Mouse (Mus musculus) layer of hippocampus, postnatal 10 days (tissue): ENCODE results near the gene Gigyf2. TPM values are rescaled to one million over a fixed set of nuclear protein-coding genes. Genes with fewer than 3 reads are reported as not detected.
A peak's percentile ranks its signal among the peaks of the same experiment; 100 is the strongest.
"Not testable (repeated sequence)": the region's sequence is repeated elsewhere in the genome, so short reads cannot be mapped to it uniquely, and the experiment has no call there.

ENCODE experiments used
- DNase-seq, 2 experiments: peaks; one replicate each; pipeline ENCODE4 v3.0.0; 2021; ENCODE audit warnings: low spot score in 2 of 2
- total RNA-seq, 2 experiments: library from RNA; stranded (reverse); gene quantifications; 2 replicates each; pipeline ENCODE4 v1.2.3; 2021

Gigyf2 gene
- total RNA-seq, 2 experiments from 2014 or later, result 83.0 to 91.2 TPM

DNA sequence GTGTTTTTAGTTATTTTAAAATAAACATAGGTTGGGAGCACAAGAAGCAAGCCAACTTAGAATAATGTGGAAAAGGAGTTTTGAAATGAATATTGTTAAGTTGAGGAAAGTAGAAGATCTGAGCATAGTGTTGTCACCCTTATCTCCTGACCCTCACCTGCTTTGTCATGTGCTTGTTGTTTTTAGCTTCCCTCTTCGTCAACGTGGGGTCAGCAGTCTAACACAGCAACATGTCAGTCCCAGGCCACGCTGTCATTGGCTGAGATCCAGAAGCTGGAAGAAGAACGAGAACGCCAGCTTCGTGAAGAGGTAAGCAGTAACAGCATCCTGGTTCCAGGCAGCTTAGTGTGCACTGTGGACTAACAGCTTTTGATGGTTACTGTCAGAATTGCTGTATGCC, 109.8 kb downstream of the Gigyf2 start:
- no peak for DNase-seq

DNA sequence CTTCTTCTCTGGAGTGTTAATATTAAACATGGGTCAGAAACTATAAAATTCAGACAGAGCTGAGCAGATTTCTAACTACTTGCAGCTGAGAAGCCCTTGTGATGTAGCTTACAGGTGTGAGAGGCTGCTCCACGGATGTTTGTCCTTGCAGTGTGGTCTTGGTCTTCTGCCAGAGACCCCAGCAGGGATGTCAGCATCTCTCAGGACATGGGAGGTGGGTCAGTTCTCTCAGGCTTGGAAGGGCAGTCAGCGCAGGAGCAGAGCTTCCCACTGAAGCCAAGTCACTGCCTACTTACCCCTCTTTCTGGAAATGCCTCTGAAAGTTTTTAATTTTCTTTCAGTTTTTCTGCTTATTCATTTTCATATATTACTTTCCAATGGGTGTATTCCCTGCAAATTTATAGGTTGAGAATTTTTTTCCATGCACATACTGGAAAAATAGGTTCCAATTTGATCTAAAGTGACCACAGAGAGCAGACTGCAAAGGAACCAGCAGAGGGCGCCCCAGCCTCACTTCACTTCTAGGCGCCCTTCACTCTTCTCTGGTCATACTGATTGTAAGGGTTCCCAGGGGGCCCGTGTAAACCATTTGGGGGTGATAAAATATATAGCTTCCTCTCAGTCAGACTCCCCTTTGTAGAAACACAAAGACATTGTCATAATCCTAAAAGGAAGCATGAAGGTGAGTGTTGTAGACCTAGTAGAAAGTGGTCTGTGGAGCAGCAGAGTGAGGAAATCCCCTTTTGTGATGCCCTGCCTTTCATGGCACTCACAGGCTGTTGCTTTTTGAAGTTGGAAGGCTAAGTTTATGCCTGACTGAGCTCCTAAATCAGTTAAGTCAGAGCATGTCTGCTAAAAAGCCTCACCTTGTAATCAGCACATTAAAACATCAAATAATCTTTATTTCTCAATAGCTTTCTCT, 120.6 kb downstream of the Gigyf2 start:
- peak; percentile 78 to 82 for DNase-seq

DNA sequence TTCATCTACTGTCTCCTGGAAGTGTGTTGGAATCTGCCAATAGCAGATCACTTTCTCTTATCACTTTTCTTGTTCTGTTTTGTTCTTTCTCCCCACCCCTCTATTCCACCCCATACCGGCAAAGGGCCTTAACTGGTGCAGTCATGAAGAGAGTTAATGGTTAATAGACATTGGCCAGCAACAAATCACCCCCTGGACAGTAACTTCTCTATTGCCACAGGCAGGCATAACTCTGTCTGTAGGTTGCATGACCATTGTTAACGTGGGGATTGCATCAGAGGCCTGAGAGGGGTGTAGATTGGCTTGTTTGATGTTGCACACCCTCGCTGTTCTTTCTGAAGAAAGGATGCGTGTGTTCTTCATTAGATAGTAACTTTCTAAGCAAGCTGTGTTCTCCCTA, 122.6 kb downstream of the Gigyf2 start:
- no peak for DNase-seq

DNA sequence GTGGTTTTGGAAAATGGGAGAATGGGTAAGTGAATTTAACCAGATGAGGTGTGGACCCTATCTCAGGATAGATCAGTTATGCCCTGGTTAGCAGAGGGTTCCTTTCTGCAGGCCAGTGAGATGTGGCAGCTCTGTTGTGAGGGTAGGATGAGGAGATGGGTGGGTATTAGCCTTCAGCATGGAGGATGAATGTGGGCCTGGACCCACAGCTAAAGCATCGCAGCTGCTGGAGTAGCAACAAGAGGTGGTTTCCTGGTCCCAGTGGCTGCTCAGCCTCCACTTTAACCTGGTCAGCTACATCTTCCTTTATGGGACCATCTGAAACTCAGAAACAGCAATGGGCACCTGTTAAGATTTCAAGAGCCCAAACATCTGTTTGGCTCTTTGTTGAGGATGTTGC, 129.6 kb downstream of the Gigyf2 start:
- no peak for DNase-seq

DNA sequence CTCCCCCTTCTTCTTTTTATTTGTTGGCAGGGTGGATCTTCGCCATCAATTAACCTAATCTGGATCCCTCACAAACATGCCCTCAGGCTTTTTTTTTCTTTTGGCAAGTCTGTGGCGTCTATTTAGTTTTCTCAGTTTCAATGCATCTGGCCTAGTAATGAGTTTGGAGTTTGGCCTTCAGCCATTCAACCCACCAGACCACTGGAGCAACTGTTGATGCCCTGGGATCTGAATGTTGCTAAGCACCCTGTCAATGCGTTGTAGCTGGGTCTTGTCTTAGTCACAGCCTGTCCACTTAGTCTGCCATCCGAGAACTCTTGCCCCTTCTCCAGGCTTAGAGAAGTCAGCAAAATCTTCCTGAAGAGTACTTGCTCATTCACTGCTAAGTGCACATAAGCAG, 131.2 kb downstream of the Gigyf2 start:
- no peak for DNase-seq

DNA sequence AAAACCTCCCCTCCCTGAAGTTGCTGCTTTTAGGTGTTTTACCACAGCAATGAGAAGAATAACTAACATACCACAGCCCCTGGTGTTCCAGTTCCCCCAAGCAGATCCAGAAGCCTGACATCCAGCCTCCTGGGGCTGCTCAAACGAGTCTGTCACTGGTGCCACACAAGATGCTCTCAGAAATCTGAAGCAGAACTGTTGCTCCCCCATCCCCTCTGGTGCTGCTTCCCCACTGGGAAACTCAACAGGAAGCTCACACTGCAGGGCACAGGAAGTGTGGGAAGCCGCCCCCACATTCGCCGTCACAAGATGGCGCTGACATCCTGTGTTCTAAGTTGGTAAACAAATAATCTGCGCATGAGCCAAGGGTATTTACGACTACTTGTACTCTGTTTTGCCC, 133.1 kb downstream of the Gigyf2 start:
- DNase-seq, result not testable (repeated sequence)

DNA sequence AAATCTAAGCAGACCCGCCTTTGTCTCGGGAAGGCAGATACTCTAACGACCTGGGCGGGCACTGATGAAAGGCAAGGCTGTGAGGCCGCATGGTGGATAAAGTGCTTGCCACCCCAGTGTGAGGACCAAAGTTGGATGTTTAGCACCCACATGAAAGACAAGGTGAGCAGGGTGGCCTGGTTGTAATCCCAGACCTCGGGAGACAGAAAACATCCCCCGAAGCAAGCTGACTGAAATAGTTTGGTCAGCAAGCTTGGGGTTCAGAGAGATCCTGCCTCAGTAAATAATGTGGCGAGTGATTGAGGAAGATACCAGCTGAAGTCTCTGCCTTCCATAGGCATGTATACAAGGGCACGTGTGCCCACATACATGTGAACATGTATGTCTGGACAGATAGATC, 140.7 kb downstream of the Gigyf2 start:
- no peak for DNase-seq

DNA sequence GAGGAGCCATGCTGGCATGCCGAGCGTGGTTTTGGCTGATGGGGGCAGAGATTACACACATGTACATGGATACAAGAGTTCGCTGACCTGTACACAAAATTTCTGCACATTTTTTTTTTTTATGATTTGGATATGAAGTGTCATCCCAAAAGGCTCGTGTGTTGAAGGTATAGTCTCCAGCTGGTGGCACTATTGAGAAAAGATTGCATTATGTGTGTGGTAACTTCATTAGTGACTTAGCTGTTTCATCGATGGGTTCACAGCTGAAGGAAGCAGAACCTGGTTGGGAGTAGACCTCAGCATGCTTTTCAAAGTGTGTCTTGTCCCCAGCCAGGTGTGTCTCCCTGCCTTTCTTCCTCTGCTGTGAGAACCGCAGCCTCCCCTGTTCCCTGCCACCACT, 141.5 kb downstream of the Gigyf2 start:
- no peak for DNase-seq

DNA sequence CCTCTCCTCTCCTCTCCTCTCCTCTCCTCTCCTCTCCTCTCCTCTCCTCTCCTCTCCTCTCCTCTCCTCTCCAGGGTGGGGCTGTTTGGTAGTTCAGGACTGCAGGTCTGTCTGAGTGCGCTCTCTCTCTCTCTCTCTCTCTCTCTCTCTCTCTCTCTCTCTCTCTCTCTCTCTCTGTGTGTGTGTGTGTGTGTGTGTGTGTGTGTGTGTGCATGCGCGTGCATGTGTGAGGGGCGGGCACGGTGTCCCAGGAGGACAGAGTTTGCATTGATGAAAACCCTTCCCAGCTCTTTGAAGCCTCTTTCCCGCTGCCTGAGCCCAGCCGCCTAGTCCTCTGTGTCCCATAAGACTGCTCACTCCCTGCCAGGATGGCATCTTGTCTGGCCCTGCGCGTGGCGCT, 143.2 kb downstream of the Gigyf2 start, which contains the start of gene Snorc:
Snorc (plus strand) TSS at position 301 of the 400 bp plus-strand sequence.
- DNase-seq, result not testable (repeated sequence)

DNA sequence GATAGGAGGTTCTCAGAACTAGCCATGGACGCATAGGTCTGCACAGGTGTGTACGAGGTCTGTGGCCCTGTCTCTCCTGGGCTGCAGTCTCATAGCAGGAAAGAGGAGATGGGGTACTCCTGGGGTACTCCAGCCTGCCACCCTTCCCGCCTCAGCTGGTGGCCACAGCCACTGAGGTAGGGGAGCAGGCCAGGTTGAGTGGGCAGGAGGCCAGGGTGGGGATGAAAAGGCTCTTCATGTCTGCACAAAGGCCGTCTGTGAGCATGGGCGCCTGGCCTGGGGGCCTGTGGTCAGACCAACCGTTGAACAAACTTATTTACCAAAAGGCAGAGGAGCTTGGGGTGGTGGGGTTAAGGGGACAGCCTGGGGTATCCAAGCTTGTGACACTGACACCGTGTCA, 145.1 kb downstream of the Gigyf2 start:
- peak; percentile 41 to 57 for DNase-seq

DNA sequence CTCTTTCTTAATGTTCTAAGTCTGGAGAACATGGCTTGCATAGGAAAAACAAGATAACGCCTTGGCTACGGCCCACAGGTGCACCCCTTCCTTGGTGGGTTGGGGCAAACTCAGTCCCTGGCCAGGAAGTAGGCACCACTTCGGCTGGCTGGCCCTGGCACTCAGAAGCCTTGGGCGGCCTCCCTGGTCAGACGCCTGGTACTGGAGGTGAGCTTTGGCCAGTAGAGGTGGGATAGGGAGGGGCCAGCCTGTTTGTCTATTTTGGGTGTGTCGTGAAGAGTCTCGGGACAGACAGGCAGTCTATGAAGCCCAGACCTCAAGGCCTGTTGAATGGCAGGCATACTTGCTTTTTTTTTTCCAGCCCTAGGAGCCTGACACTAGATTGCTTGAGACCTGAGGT, 145.8 kb downstream of the Gigyf2 start:
- no peak for DNase-seq

DNA sequence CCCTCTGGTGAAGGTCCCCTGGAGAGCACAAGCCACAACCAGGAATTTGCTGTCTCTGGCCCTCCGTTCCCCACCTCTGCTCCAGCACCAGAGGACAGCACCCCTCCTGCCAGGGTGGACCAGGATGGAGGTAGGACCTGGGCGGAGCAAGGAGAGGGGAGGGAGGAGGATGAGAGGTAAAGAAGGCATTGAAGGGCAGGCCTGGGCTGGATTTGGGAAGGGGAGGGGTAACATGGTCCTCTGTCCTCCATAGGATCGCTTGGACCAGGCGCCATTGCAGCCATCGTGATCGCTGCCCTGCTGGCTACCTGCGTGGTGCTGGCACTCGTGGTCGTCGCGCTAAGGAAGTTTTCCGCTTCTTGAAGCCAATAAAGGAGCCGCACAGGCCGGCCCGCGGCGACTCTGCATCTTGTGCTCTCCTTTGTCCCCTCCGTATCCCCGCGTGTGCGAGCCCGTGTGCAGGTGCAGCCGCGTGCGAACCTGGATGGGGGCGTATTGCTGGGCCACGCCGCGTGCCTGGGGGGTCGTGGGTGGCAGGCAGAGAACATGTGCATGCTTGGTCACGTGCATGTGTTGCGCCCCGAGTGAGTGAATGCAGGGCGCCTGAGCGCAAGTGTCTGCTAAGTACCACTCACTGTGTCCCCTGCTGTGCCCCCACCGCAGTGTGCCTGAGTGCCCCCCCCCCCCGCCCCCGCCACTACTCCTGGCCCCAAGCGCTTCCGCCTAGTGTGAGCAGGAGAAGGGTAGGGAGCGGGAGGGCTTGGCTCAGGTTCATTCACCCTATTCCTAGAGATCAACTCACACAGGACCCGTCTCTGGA, 148.5 kb downstream of the Gigyf2 start:
- peak; percentile 46 to 56 for DNase-seq

DNA sequence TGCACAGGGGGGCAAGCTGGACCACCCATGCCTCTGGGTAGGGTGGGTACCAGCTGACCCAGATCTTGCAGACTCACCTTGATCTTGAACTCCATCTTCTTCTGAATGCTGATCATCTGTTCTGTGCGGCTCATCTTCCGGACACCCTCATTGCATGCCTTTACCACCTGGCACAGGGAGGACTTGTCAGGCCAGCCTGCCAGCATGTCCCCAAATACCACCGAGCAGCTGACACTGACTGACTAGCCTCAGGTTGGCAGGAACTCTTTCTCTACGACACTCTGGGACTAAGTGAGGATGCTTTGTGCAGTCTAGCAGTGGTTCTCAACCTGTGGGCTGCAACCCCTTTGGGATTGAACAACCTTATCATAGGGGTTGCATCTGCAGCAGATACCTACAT, 155.7 kb downstream of the Gigyf2 start:
- DNase-seq, result no peak

DNA sequence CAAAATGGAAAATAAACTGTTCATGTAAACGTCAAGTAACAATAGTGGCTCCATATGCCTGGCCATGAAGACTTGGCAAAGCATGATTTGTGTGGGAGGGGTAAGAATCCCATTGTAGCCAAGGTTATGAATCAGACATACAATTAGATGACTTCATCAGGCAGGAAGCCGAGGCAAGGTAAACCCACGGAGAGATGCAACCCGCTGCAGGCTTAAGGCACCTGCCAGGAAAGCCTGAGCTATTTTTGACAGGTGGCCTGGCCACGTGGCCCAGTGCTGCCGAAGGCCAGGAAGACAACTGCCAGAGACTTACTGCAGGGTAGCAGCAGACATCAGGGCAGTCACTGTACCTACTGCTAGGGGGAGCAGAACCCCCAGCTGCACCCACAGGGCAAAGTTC, 159.6 kb downstream of the Gigyf2 start:
- DNase-seq, result no peak

DNA sequence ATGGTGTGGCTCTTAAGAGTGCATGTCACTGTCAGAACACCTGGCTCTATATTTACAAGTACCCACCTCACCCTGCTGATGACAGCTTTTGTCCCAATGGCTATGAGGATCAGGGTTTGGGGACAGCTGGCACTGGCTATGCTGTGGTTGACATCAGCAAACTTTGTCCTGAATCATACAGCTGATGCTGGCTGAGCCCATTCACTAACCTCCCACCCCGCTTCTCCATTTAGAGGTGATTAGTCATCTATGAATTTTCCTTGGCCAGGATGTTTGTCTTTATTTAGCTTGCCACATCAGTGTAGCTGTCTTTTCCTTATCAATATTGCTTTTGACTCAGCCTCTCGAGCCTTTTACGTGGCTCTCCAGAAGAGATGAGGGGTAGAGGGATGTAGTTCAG, 165.5 kb downstream of the Gigyf2 start:
- no peak for DNase-seq

DNA sequence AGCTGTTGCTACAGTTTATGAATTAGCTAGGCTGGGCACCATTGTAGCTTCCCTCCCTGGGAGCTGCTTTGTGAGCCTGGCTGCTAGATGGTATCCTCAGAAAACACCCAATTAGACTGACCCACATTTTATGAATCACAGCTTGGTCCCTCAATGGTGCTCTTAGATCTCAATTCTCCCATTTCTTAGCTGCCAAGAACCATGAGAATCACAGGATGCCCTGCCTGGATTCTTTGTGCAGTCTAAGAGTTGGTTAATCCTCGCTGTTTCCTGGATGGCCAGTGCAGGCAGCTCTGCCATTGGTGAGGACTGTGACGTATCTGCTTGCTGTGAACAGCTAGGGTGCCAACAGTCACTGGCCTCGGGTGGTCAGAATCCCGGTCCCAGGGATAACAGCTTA, 166.7 kb downstream of the Gigyf2 start:
- DNase-seq, result peak in 1 of 2 experiments; percentile 28

Other genes starting within 250 kb of the Gigyf2 start
- gene Alppl2, start 237.1 kb upstream of the Gigyf2 start, total RNA-seq, result not detected
- not detected for gene Alpi, start 225.4 kb upstream of the Gigyf2 start, total RNA-seq
- not detected for gene Akp3, start 202.0 kb upstream of the Gigyf2 start, total RNA-seq
- 1 to 10 TPM; 4.1 to 4.5 TPM for gene Ecel1, start 170.5 kb upstream of the Gigyf2 start, total RNA-seq
- gene Prss56, start 143.7 kb upstream of the Gigyf2 start, total RNA-seq, result under 1 TPM in 1 of 2 experiments, not detected in 1; 0.32 TPM
- not detected for gene Chrnd, start 136.4 kb upstream of the Gigyf2 start, total RNA-seq
- gene Chrng, start 122.3 kb upstream of the Gigyf2 start, total RNA-seq, result not detected
- gene Eif4e2, start 113.1 kb upstream of the Gigyf2 start, total RNA-seq, result 10 to 100 TPM; 81.5 to 82.8 TPM
- 1 to 10 TPM; 7.2 to 7.7 TPM for gene Efhd1, start 62.6 kb upstream of the Gigyf2 start, total RNA-seq
- gene Kcnj13, start 67.7 kb downstream of the Gigyf2 start, total RNA-seq, result 1 to 10 TPM in 1 of 2 experiments, under 1 TPM in 1; 0.78 to 3.3 TPM
- gene Snorc, start 143.3 kb downstream of the Gigyf2 start, total RNA-seq, result not detected
- under 1 TPM; 0.46 to 0.83 TPM for gene Neu2, start 182.9 kb downstream of the Gigyf2 start, total RNA-seq
- gene Ngef, start 246.9 kb downstream of the Gigyf2 start, total RNA-seq, result 10 to 100 TPM; 70.8 to 76.4 TPM